Mouse (Mus musculus): ENCODE results near the gene Macrod1.

The Macrod1 gene

DNA sequence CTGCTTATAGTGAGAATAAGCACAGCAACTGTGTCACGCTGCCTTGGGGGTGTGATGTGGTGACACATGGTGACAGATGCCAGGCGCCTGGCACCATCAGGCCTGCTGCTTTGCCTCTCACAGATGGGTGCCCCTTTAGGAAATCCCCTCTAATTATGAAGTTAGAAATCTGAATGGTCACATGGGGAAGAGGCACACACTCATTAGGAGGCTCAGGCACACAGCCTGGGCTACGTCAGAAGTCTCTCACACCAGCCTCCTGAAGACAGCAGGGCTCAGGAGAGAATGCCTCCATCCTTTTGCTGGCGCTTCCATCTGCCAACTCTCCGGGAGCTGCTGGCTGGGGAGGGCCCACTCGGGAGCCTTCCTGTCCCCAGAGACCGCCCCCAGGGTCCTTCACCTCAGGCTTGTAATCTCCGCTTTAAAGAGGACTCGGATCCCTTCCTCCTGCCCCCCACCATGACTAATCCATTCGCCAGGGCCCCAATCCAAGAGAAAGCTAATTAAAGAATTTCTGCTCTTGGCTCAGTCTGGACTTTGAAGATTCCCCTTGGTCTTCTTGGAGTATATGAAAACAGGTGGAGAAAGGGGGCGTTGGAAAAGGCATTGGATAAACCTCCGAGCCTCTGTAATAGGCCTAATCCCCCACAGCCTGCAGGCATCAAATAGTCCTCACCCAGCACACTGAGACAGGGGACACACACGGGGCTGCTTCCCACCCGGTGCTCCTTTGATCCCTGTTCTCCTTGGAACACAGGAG is 26.6 kb downstream of the Macrod1 start:
- DNase-seq (ENCODE audit: low spot score in 2 of 2), result no peak

DNA sequence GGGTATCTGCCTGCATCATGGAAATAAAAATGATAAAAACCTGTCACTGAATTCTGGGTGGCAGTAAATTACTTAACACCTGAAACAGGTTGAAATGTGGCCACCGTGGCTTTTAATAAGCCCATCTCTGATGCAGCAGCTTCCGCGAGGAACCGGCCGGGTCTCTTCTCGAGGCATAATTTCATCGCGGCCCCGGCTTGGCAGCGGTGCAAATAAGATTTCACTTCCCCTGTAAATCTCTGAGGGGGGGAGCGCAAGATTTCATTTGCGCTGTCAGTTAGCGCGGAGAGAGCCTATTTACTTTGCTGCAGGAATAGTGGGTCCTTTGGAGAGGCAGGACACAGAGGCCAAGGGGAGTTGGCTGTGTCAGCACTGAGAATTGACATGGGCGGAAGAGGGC is 28.1 kb downstream of the Macrod1 start:
- DNase-seq (ENCODE audit: low spot score in 2 of 2), result no peak

DNA sequence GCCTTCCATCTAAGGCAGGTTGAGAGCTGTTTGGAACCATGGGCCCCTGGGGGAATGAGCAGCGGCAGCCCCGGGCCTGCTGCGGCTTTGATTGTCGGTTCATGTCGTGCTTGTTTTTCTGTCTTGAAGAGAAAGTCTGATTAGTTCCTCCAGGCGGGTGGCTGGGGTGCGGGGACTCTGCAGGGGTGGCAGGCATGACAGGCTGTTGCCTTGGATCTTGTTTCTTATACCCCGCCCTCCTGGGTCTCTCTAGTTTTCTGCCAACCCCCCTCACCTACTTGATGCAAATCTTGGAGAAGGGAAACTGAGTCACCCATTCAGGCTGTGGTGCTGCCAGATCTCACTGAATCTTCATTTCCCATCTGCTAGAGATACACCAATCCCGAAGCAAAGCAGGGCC is 31.9 kb downstream of the Macrod1 start:
- DNase-seq (ENCODE audit: low spot score in 2 of 2), result no peak

DNA sequence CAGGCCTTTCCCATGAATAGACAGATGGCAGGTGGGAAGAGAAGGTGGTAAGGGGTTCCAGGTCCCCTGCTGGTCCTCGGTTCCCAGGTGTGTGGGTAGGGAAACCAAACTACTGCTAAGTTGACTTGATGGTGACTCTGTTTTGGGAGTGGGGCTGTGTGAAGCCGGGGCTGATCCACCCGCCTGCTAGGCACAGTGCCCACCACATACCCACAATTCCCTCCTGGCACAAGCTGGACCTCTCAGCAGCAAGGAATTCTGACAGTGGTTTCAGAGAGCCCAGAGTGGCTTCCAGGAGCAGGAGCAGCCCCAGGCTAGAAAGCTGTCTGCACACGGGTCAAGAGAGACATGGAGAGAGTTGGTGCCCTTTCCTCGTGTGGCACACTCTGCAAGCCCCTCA is 32.4 kb downstream of the Macrod1 start:
- no peak for DNase-seq (ENCODE audit: low spot score in 2 of 2)

DNA sequence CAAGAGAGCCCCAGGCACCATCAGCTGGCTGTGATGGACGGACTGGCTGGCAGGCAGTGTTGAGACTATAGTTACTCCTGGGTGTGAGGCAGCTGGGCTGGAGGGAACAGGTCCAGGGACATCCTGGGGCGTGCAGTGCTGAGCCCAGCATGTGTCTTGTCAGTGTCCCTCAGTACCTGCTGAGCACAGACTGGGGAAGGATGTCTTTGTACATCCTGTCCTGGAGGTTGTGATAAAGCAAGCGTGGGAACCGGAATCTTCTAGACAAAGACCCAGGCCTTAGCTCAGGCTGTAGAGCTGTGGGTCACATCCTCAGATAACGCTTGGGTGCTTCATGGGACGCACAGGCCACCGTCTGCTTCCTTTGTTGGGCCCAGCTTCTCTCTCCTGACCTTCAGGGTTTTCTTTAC is 33.2 kb downstream of the Macrod1 start:
- DNase-seq (ENCODE audit: low spot score in 2 of 2), result no peak

DNA sequence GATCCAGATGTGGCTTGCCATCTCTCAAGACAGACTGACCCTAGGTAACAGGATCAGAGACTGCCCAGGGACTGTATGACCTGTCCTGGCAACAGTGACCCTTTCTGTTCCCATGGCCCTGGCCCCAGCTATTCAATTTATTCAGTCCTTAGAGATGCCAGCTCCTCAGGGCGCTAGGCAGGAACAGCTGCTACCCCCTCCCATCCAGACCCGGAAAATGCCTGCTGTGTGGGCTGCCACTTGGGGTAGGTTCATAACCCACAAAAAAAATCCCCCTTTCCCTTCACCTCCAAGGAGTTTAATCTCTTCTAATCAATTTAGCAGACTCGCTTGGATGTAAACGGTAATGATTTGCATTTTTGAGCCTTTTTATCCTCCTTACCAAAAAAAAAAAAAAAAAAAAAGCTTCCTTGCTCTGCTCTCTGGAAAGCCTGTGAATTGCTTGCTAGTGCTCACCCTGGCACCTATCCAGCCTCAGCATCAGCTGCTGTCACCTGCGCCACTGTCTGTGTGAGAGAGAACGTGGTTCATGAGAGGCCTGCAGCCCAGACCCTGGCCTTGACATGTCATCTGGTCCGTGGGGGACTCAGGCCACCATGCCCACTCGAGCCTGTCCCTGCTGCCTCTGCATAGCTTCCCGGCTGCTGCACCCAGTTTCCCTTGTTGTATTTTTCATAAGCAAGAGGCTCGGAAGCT is 33.9 kb downstream of the Macrod1 start:
- no peak for DNase-seq (ENCODE audit: low spot score in 2 of 2)

DNA sequence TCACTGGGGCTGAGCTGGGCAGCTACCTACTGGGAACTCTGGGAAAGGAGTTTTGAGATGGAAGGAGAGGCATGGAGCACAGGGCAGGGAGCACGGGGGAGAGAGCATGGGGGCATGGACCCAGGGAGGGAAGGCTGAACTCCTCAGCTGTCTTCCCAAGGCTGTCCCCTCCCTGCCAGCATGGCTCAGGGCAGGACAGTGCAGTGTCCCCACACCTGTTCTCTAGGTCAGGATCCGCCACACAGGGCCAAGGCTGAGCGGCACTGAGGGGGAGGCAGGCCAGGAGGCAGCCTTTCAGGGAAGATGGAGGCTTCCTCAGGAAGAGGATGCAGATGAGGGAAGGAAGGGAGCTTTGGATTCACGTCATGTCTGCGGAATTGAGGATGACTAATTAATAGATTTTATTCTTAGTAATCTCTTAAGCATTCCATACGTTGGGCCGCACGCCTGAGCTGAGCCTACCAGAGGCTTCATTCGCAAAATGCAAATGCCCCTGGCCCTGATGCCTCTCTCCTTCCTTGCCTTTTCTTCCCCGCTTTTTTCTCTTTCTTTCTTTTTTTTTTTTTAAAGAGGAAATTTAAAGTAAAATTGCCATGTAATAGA is 34.9 kb downstream of the Macrod1 start:
- no peak for DNase-seq (ENCODE audit: low spot score in 2 of 2)

DNA sequence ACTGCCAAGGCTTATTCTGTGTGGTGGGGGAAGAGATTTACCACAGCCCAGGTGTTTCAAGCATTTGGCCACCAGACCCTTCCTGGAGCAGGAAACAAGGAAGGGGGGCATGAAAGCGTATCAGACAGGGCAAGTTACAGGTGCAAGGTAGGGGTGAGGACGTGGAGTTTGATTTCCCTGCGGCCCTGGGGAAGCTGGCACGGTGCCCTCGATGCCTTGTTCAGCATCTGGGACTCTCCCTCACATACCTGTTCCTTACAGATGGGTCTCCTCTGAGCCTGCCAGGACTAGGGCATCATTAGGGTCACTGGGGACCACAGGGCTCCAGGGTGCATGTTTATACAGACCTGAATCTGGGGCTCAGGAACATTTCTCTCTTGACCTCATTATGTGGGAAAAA is 36.1 kb downstream of the Macrod1 start:
- DNase-seq (ENCODE audit: low spot score in 2 of 2), result no peak

DNA sequence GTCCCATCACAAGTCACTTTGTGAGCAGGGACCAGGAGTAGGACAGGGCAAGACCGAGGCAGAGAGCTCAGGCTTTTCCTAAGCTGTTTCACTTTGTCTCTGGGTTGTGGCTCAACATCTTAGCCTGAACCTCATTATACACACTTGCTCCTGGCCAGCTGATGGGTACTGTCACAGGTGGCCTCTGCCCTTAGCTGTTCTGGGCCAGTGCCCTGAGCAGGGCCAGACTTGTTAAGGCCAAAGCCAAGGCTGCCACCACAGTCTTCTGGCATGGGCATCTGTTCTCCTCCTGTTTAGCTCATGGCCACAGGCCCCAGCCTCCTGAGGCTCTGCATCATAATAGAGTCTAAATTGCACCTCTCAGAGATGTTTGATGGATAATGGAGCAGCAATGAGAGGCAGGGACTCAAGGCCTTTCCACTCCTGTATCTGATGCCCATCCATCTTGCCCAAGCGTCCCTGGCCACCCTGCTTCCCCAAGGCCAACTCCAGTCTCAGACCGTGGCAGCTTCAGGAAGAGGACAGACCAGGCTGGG is 43.1 kb downstream of the Macrod1 start:
- no peak for DNase-seq (ENCODE audit: low spot score in 2 of 2)

DNA sequence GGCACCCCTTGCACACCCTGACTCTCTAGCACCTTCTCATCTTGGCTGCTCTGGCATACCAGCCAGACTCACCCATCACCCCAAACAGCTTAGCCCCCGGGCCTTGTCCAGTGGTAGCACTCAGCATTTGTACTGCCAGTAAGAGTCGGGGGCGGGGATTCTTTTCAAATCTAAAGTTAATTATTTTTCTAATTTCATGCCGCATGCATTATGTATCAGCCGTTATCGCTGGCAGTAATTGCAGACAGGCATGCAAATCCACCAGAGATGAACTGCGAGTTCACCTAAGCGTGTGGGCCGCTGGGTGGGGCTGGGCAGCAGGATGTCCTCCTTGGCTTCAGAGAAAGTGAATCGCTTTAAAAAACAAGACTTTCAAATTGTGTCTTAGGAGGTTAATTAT is 45.4 kb downstream of the Macrod1 start:
- DNase-seq (ENCODE audit: low spot score in 2 of 2), result no peak

DNA sequence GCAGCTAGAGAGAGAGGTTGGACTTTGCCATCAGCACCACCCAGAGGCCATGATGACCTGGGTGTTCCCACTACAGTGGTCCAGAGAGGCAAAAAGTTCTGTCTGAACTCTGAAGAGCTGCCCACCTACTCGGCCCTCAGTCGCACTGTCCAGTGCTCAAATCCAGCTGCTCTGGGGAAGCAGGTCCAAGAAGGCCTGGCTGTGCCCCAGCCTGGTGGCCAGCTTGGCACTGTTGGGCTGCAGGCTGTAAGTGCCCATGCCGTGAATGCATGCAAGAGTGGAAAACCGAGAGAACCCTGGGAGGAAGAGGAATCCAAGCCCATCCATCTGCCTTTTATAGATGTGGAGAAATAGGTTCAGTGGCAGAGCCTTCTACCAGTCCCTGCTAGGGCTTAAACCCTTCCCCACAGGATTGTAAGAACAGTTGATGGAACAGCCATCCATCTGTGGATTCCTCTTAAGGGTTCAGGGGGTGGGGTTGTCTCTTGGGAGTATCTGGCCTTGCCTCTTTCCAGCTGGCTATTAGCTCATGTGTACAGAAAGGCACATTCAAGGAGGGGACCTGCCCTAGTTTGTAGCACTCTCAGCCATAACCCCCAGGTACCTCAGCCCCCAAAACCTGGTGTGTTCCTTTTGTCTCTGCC is 46.9 kb downstream of the Macrod1 start:
- no peak for DNase-seq (ENCODE audit: low spot score in 2 of 2)

DNA sequence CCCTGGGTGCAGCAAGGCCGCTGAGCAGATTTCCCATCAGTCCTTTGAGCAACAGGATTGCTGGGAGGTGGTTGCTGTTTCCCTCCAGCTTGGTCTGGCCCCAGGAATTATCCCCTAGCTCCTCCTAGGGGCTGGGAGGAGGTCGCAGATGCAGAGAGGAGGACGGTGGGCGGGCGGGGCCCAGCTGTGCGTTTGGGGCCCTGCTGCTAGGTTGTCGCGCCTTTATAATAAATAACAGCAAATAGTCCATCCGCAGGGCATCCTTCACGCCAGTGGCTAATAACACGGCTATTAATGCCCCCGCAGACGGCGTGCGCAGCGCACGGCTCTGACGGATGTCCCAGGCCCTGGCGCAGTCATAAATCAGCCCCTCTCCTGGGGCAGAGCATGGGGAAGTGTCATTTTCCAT is 47.4 kb downstream of the Macrod1 start:
- DNase-seq (ENCODE audit: low spot score in 2 of 2), result no peak

DNA sequence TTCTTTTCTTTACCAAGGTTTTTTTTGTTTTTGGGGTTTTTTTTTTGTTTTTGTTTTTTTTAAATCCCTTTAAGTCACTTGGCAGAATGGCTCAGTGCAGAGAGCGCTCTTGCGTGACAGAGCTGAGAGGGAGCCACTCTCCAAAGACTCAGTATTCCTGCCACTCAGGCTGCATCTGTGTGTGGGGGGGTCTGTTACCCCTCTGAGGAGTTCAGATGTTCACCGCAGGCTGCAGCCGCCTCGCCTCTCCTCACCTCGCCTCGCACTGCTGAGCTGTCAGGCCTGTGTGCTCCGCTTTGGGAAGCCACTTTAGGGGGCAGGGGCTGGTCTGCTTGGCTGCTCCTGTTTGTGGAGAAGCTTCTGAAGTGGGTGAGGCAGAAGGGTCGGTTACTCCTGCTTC is 48.9 kb downstream of the Macrod1 start, which contains the start of gene Flrt1:
TSS of gene Flrt1 (minus strand) at position 186 of the 400 bp plus-strand sequence.
- DNase-seq (ENCODE audit: low spot score in 2 of 2), result no peak

DNA sequence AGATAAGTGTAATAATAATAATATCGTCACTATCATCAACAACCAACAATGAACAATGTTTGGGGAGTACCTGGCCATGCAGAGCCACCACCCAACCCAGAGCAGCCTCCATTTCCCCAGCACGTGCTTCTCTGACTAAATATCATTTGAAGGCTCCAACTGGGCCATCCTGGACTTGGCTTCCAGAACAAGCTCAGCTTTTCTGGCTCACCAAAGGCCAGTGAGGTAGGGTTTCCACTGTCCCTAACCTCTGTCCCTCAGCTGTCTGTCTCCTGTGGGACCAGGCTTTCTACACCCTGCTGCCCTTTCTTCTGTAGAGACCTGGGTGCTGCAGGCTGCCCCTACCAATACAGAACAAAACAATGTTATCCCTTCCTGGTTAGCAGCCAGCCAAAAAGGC is 50.0 kb downstream of the Macrod1 start:
- no peak for DNase-seq (ENCODE audit: low spot score in 2 of 2)

DNA sequence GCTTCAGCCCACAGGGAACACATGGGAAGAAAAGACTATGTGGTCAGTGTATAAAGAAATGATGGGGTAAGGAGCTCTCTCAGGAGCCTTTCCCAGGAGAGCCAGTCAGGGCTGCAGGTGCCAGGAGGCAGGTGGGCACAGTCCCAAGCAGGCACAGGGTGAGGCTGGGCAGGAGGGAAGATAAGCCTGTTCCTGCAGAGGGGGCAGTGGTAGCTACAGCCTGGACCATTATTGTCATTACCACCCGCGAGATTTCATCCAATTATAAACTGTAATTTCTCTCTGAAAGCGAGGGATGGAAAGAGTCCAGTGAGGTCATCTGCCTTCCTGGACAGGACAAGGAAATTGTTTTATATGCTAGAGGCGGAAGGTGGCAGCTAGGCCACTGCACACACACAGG is 50.6 kb downstream of the Macrod1 start:
- DNase-seq (ENCODE audit: low spot score in 2 of 2), result no peak

DNA sequence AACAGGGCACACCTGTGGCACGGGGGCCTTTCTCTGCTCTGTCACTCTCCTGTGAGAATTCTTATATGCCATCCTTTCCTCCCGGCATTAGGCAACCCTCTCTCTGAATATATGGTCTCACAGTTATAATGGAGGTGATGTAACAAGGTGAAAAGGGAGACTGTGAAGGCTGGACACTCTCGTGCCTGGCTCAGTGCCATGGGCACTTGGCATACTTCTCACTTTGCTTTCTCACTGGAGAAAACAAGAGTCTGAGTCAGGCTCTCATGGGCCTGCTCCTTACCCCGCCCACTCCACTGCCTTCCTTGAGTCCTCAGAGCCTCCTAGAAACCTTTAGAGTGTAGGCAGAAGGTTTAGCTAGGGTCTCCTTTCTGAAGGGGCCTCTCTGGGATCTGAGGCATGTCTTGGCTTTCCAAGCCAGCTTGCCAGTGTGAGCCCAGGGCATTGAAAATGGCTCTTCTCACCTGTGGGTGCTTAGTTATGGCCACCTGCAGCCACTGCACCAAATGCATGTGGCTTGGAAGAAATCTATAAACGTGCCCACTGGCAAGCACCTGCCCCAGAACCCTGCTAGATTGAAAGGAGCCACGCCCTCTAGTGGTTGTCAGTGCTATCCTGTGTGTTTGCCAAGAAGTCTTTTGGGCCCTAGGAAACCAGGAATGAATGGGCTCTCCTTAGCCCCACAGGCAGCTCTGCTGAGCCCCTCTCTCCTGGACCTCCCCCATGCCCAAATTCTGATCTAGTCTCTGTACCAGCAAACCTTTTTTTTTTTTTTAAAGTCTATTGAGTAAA is 51.7 kb downstream of the Macrod1 start:
- no peak for DNase-seq (ENCODE audit: low spot score in 2 of 2)

DNA sequence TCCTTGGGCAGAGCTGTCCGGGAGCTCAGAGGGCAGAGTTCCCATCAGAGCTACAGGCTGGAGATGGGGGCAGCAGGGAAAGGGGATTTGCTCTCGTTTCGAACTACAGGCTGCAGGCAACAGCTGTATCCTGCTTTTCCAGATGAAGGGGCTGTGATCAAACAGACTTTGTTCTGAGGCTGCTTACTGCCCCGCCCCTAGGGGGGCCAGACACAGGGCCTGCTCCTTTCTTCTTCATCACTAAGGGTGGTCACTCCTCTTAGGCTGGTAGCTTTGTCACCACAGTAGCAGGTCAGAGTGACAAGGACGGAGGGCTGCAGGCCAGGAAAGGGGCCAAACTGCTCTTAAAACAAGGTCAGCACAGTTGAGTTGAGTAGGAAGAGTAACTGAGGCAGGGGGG is 53.5 kb downstream of the Macrod1 start:
- DNase-seq (ENCODE audit: low spot score in 2 of 2), result no peak

DNA sequence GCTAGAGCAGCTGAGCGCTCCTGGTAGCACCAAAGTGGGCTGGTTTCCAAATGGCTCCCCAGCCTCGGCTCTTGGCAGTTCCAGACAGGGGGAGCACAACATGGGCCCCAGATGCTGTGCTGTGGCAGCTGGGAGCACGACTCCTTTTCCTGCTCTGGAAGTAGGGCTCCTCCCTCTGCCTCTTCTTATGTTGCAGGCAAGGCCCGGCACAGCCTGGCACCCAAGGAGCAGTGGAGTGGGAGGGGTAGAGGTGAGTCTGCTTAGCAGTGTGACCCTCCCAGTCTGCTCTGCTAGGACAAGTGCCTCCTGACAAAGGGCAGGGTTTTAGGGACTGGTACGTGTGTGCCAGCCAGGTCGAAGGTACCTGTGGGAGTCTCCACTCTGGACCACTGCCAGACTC is 54.3 kb downstream of the Macrod1 start:
- no peak for DNase-seq (ENCODE audit: low spot score in 2 of 2)

DNA sequence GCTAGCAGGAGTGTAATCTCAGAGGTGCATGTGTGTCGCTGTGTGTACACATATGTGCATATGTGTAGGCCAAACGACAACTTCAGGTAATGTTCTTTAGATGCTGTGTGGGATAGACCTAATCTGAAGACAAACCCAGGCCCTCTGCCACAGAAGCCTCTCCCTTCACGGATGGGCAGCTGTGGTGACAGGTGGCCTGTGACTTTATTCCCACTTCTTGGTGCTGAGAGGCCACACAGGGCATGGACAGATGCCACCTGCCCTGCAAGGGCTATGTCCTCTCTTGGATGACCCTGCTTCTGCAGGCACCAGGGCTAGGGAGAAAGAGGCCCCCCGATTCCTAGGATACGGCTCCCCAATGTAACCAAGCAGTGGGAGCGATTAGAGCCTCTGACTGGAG is 54.7 kb downstream of the Macrod1 start:
- DNase-seq (ENCODE audit: low spot score in 2 of 2), result no peak

DNA sequence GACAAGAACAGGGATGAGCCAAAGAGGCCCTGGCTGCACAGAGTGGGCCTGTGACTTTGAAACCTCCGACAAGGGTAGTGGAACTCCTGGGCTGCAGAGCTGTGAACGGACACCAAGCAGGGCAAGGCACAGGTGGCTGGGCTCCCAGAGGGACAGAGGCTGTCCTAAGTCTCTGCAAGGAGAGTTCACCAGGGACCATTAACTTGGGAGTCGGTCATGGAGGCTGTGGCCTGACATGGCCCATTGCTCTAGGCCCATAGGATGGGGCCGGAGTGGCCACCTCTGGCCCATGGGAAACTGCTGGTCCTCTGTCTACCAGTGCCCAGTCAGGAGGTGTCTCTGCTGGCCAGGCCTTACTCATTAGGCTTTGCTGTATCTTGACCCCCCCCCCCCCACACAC is 55.1 kb downstream of the Macrod1 start:
- DNase-seq (ENCODE audit: low spot score in 2 of 2), result no peak

DNA sequence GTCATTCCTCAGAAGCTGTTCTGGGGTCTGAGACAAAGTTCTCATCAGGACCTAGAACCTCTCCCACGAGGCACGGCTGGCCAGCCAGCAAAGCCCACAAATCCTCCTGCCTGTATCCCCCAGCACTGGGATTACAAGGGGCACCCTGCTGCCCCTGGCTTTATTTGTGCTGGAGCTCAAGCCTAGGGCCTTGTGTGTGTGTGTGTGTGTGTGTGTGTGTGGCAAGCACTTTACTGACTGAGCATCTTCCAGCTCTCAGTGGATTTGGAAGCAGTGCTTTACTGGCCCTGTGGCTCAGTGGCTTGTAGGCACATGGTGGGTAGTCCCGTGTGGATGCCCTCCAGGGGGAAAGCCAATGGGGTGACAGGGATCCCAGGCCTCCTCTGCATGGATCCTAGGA is 56.0 kb downstream of the Macrod1 start:
- DNase-seq (ENCODE audit: low spot score in 2 of 2), result no peak

DNA sequence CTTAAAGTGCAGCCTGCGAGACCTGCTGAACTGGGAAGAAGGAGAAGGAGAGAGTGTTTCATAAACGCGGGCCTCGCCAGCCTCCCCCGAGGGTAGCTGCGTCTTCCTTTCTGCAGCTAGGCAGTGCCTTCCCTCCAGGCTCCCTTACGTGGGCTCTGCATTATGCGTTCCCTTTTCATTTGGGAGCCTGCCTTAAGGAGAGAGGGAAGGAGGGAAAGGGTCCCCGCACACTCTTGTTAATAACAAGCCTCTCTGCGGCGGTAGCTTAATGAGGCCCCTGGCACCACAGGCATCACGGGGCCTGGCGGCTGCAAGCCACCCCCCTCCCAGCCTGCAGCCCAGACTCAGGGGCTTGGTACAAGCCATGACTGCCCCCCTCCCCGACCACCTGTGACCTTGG is 57.0 kb downstream of the Macrod1 start:
- DNase-seq (ENCODE audit: low spot score in 2 of 2), result no peak

Data from spleen, postnatal 4 days (tissue).